Mouse (Mus musculus) CD8-positive naive resting alpha-beta T cell, adult 57 days (primary cell): Measurements from ENCODE around the gene Il17rc. TPM values are rescaled to one million over a fixed set of nuclear protein-coding genes. Genes with fewer than 3 reads are reported as not detected.

ENCODE experiments used
- total RNA-seq: library from RNA; stranded (reverse); gene quantifications from one replicate; pipeline ENCODE4 v1.2.4, GENCODE M21; 2023

Il17rc gene
- total RNA-seq = not detected

DNA sequence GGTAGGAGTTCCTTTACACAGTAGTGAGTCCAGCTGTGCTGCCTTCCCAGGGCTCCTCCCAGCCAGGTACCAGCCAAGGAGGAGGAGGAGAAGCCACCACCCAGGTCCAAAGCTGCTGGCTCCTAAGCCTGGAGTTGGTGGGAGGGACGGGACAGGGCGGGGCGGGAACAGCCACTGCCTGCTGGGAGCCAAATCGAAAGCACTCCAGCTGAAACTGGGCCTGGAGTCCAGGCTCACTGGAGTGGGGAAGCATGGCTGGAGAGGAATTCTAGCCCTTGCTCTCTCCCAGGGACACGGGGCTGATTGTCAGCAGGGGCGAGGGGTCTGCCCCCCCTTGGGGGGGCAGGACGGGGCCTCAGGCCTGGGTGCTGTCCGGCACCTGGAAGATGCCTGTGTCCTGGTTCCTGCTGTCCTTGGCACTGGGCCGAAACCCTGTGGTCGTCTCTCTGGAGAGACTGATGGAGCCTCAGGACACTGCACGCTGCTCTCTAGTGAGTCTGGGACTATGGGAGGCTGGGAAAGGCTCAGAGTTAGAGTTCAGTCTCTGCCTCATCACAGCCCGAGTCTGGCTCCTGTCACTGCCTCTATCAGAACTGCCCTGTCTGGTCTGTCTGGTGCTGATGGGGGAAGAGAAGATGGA lies at the start of gene Il17rc:
TSS of gene Il17rc (plus strand) at position 131 of the 640 bp plus-strand sequence.

DNA sequence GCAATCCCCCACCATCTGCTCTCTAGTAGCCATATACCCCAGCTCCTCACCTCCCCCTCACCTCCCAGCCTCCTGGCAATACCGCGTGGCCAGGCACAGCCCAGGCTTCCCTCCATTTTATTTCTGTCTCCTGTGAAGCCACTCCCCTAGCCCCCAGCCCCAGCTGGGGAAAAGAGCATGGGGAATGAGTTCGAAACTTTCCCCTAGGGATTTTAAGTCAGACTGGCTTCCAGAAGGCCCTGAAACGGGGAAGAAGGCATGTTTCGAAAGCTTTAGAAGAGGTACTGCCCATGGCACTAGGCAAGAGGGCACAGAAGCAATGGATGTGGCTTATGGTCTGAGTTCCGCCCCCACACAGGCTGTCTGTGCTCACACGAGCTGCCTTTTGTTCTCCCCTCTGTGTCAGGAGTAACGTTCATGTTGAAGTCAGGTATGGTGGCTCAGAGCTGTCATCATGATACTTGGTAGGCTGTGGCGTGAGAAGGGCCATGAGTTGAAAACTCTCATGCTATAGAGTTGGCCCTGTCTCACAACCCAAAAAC lies 35.5 kb upstream of the Il17rc start, which contains the start of gene Cidec:
TSS of gene Cidec (minus strand) at position 97 of the 542 bp plus-strand sequence.

DNA sequence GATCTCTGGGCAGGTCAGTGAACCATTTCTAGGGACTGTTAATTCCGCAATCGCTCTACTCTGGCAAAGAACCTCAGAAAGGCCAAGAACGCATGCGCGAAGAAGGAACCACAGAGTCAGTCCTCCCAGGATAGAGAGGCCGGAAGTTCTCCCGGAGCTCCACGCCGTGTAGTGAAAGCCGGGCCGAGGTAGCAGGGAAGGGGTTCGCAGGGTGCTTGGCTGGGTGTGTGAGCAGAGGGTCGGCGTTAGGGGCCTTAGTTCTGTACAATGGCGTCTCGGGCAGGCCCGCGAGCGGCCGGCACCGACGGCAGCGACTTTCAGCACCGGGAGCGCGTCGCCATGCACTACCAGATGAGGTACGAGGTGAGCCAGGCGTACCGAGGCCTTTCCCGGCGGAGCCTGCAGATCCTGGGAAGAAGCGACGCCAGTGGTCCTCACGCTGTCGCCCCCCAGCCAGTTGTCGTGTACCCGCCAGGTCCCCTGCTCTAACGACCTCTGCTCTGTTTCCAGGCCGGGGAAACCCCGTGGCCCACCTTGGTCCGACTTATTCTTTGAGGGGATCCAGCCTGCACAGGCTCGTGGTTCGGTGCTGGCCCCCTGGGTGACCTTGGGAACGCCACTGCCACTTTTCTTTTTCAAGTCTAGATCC lies 28.7 kb upstream of the Il17rc start, which contains the start of gene Jagn1:
TSS of gene Jagn1 (plus strand) at position 128 of the 649 bp plus-strand sequence.

DNA sequence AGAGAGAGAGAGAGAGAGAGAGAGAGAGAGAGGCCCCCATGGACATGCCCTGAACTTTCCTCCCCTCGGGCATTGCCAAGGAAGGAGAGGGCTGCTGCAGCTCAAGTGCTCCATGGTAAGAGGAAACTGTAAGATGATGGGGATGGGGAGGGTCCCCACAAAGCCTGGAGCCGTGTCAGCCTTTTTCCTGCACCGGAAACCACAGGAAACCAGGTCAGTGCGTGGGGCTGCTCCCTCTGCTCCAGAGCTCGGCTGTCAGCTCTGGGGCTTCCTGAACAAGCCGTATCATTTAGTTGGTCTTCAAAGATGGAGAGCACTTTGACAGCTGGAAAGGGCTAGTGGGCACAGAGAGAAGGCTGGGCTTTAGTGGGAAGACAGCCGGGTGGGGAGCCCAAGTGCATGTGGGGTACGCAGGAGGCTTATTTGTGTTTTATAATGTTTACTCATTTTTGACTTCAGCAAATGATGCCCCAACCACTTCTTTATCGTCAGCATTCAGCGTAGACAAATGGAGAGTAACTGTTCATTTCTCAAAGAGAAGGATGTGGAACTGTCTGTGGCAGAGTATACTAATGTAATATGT lies 13.2 kb upstream of the Il17rc start, which contains the start of gene Il17re:
TSS of gene Il17re (plus strand) at position 533 of the 583 bp plus-strand sequence.

DNA sequence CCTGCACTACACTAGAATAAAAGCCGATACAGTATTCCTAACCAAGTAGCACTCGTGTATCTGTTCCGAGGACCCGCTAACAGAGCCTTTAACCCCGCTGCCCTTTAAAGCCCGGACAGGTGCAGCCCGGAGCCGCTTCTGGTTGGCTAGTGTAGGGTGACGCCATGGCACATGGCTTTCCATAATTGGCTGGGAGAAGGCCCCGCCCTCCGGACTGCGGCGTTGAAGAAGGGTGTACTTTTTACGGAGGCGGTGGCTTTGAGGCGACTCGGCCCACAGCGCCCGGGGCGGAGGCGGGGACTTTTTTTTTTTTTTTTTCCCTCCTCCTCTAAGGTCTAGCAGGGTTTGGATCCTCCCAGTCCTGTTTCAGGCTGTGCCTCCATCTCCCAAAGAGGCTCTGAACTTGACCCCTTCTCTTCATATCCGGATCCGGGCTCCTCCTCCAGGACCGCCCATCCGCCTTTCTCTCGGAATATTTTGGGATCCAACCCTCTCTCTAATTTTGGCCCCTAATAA lies 11.9 kb downstream of the Il17rc start, which contains the start of gene Creld1:
TSS of gene Creld1 (plus strand) at position 198 of the 516 bp plus-strand sequence.

DNA sequence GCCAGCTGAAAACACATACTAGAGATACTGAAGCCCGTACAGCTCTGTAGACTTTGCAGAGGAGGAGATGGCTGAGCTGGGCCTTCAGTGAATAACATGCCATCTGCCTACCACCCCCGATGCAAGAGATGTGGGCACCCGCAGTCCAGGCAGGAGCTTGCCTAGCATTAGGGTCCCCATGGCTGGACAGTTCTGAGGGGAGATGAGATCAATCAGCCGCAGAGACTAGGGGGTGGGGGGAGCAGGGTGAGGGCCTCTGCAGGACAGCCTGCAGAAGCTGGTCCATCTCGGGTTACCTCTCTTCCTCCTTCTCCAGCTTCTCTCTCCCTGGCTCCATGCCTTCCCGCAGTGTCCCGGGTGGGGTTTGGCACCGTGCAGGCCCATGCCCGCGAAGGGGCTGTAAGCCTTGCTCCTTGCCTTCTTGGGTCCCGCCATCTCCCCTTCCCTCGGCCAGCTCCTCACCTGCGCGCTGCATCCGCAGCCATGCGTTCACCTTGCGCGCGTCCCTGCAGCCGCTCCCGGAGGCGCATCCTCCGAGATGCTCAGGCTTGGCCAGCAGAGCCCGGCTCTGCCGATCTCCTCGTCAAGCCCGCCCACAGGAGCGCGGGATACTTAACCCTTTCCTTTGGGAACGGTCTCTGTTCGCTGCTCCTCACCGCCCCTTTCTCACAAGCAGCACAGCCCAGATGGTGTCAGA lies 30.3 kb downstream of the Il17rc start, which contains the start of gene Prrt3:
TSS of gene Prrt3 (minus strand) at position 544 of the 697 bp plus-strand sequence.

DNA sequence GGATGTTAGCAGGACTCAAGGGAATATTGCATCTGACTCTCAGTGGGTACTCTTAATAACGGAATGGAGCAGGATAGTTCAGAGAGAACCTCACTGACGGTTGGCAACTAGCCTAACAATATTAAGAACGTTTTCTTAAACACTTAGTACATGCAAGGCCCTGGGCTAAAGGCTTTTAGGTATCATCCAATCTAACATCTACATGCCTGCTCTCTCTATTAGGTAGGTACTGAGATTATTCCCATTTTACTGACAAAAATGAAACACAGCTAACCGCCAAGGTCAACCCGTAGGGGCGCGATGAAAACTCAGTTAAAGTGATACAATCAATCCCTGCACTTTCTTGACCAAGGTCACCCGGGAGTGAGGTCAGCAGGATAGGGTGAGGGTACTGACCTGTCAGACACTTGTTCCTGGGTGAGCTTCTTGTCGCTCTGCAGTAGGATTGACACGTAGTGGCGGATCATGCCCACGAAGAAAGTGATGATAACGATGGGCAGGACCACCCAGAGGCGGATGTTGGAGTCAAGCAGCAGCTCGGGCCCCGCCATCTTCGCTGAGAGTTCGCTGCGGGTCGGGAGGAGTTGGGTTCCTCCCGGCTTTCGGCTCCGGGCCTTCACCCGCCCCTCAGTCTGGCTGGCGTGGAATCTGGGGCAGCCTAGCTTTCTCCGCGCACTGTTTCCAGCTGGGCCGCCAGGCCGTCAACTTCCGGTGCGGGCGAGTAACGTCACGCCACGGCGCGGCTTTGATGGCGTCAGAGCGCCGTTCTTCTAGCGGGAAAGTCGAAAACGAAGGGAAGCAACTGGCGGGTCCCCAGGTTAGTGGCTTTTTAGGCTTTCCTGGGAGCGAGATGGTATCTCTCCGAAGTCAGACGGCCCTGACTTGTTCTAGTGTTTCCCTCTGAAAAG lies 60.0 kb downstream of the Il17rc start, which contains the start of the genes Emc3 and Fancd2:
TSS of gene Emc3 (minus strand) at position 721 of the 908 bp plus-strand sequence.
TSS of gene Fancd2 (plus strand) at position 751 of the 908 bp plus-strand sequence.

Other genes starting within 250 kb of the Il17rc start
- gene Mtmr14, start 233.6 kb upstream of the Il17rc start, total RNA-seq = 35.7 TPM
- 2.1 TPM for gene Cpne9, start 189.1 kb upstream of the Il17rc start, total RNA-seq
- gene Brpf1, start 164.3 kb upstream of the Il17rc start, total RNA-seq = 60.7 TPM
- 12.5 TPM for gene Ogg1, start 144.5 kb upstream of the Il17rc start, total RNA-seq
- gene Camk1, start 127.4 kb upstream of the Il17rc start, total RNA-seq = 0.61 TPM
- gene Tada3, start 93.5 kb upstream of the Il17rc start, total RNA-seq = 24.6 TPM
- 244 TPM for gene Arpc4, start 93.3 kb upstream of the Il17rc start, total RNA-seq
- 44.0 TPM for gene Ttll3, start 82.2 kb upstream of the Il17rc start, total RNA-seq
- gene Rpusd3, start 52.1 kb upstream of the Il17rc start, total RNA-seq = 12.3 TPM
- not detected for gene Cidec, start 35.7 kb upstream of the Il17rc start, total RNA-seq
- gene Jagn1, start 28.9 kb upstream of the Il17rc start, total RNA-seq = 20.1 TPM
- not detected for gene Il17re, start 12.9 kb upstream of the Il17rc start, total RNA-seq
- gene Creld1, start 11.9 kb downstream of the Il17rc start, total RNA-seq = 9.8 TPM
- gene Prrt3, start 30.5 kb downstream of the Il17rc start, total RNA-seq = 0.86 TPM
- 64.3 TPM for gene Emc3, start 60.2 kb downstream of the Il17rc start, total RNA-seq
- gene Fancd2, start 60.3 kb downstream of the Il17rc start, total RNA-seq = 0.83 TPM
- not detected for gene Fancd2os, start 129.3 kb downstream of the Il17rc start, total RNA-seq
- 87.6 TPM for gene Brk1, start 133.3 kb downstream of the Il17rc start, total RNA-seq
- gene Vhl, start 152.5 kb downstream of the Il17rc start, total RNA-seq = 15.5 TPM
- 54.3 TPM for gene Irak2, start 167.0 kb downstream of the Il17rc start, total RNA-seq
- 238 TPM for gene Tatdn2, start 225.6 kb downstream of the Il17rc start, total RNA-seq
- gene Ghrl, start 248.5 kb downstream of the Il17rc start, total RNA-seq = 6.9 TPM